Mouse (Mus musculus) cortical plate, adult 2 months (tissue): ENCODE data around the gene Slc7a11.

Experiments used
- CTCF ChIP-seq: fragments of 200-500 bp; IDR thresholded peaks from 2 replicates; pipeline ENCODE4 v1.5.1; 2011; ENCODE audit warnings: mild to moderate bottlenecking, control low read depth, low read length; ENCODE audit not compliant: insufficient read depth; ENCODE audit errors: extremely low read depth
- POLR2A ChIP-seq: fragments of 200-500 bp; IDR thresholded peaks from 2 replicates; pipeline ENCODE4 v1.6.1; 2011; ENCODE audit warnings: mild to moderate bottlenecking, low read length, control low read depth; ENCODE audit not compliant: insufficient read depth; ENCODE audit errors: extremely low read depth

GRCm38 (mm10) chr3:50363659-50364058 lies 79.8 kb downstream of the Slc7a11 start:
- TF ChIP-seq CTCF (no peak), POLR2A (no peak)
